Mouse (Mus musculus) layer of hippocampus, adult 9-10 months (tissue): Measurements from ENCODE around the gene T2.
"Not testable (repeated sequence)": the region's sequence is repeated elsewhere in the genome, so short reads cannot be mapped to it uniquely, and the experiment has no call there.

Experiments
- DNase-seq: peaks from one replicate; pipeline ENCODE4 v3.0.0; 2022; ENCODE audit warnings: low spot score

Gene T2

GRCm38 (mm10) chr17:8355692-8356091, at the start of gene T2:
Gene T2 (plus strand): TSS chr17:8355992.
- no peak for DNase-seq

GRCm38 (mm10) chr17:8310838-8311614, 44.8 kb upstream of the T2 start, which contains the start of gene Sft2d1:
Gene Sft2d1 (plus strand): TSS chr17:8311102.
- DNase-seq: peak; percentile 96

DNA sequence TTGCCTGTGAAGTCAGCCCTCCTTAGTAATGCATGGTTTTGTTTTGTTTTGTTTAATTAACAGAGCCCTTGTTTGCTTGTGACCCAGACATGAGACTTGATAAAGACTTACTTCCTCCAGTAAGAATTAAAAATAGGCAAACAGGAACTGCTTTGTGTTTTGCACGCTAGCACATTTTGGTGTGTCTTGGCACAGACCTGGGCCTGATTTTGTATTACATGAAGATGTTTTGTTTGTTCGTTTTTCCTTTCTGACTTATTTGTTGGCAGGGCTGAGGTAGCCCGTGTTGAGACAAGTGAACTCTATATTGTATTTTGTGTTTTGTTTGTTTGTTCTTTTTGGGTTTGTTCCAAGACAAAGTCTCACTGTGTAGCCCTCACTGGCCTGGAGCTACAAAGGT, 44.0 kb upstream of the T2 start:
- DNase-seq: no peak

GRCm38 (mm10) chr17:8313976-8314375, 41.8 kb upstream of the T2 start:
- no peak for DNase-seq

DNA sequence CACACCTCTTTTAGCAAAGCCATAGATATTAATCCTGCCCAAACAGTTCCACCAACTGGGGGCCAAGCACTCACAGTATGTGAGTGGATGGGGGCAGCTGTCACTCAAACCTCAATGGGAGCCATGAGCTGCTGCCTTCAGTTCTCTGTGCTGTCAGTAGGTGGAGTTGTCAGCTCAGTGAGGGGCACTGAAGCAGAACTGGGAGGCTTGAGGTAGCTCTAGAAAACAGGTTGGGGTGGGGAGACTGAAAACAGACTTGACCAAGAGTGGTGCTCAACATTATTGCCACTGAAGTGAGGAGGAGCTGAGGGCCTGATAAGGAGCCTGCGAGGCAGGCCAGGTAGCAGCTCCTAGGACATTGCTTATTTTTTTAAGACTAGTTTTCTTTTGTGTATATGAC, 39.5 kb upstream of the T2 start:
- no peak for DNase-seq

DNA sequence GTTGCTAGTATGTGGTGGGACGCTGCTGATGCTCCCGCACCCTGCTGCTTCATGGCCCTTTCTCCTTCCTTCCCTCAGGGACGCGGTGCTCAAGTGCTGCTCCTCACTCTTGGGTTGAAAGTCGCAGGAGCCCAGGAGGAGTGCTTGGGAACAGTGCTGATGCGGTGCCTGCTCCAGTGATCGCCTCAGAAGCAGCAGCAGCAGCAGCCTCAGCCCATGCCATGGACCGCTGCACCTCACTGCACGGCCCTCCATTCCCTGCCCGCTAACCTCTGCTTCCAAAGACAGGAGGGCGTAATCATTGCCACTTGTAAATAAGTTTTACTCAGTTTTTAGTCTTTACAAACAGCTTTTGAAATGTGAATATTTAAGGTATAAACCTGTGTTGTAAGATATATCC, 28.9 kb upstream of the T2 start:
- not testable (repeated sequence) for DNase-seq

DNA sequence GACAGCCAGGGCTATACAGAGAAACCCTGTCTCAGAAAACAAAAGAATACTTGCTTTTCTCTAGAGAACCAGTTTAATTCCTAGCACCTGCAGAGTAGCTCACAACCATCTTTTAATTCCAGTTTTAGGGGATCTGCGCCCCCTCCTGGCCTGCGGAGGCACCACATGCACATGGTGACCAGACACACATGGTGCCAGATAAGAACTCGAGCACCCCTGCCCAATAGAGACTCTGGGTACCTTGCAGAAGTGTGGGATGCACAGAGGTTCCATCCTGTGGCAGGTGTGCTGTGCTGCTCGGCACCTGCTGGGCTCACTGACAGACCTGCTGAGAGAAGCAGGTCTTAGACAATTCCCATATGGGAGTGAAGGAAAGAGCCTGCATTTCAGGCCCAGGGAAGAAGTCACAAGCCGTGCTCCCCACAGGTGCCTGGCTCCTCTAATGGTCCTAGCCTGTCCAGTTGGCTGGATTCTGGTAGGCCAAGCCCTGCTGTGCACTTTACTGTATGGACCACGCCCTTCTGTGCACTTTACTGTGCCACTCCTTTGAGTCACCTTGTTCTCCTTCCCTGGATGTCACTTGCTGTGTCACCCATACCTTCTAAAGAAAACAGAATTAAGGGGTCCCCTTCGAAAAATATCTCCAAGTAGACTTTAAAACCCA, 27.1 kb upstream of the T2 start:
- DNase-seq: no peak

GRCm38 (mm10) chr17:8330602-8331001, 25.2 kb upstream of the T2 start:
- no peak for DNase-seq

DNA sequence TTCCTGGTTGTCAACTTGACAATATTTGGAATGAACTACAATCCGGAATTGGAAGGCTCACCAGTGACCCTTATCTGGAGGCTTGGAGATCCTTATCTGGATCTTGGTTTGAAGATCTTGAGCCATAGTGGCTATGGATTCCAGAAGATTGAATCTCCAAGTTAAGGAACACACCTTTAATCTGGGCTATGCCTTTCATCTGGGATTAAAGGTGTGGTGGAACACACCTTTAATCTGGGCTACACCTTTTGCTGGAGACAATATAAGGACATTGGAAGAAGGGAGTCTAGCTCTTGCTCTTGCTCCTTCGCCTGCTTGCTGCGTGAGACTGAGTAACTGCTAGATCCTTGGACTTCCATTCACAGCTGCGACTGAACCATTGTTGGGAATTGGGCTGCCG, 18.6 kb upstream of the T2 start, which contains the start of gene Prr18:
Gene Prr18 (plus strand): TSS at position 301 of the 400 bp plus-strand sequence.
- not testable (repeated sequence) for DNase-seq

DNA sequence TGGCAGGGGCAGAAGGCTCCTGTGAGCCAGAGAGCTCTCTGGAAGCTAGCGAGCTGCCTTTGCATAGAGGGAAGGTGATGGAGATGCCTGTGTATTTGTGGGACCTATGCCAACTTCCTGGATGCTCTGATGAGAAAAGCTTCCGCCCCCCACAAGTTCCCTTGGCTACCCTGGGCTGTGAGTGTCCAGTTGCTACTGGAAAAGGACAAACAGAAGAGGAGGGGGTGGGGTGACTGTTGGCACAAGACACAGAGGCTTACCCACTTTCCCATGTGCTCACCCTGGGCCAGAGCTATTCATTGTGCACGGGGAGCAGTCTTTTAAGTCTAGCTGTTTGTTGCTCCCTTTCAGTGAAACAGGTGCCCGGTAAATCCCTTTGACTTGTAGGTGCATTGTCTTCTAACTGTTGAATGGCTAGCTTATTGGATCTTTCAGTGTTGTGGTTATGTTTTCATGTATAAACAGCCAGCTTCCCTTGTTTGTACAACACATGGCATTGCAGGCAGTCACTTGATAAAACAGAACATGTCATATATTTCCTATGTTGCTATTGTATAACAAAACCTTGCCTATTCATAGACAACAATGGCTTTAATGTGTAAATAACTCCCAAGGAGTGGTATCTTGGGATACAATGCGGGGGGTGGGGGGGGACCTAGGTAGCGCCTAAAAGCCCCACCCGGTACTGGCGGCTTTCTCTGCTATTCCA, 16.0 kb upstream of the T2 start:
- no peak for DNase-seq

DNA sequence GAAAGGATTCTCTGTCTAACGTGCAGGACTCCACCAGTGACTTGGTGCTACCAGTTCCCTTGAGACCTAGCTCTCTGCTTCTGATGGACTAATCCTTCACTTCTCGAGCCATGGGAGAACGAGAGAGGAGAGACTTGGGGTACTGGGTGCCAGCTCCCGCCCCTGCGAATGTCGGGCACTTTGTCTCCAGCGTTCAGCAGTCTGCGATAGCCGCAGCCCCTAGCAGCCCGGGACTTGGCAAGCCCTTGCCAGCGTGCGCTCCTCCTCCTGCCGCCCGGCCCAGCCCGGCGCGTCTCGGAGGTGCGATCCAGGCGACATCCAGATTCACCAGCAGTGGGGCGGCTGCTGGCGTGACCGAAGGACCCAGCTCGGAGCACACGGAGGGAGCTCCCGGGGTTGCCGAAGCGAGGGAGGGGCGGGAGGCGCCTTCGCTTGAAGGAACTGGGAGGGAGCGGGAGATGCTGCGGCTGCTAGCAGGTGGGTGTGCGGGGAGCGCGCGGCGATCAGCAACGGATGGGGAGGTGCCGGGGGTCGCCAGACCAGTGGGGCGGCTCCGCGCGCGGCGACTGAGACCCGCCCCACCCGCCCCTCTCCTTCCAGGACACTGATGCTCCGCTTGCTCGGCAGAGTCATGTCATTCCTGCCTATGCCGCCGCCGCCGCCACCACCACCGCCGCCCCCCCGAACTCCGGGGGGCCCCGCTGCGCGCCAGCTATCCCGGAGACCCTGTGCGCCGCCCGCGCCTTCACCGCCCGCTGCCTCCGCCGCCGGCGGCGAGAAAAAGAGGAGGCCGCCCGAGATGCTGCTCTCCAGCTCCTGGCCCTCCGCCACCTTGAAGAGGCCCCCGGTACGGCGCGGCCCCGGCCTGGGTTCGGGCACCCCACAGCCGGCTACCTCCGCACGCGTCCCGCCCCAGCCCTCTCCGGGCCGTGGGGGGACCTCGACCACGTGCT, 15.1 kb upstream of the T2 start:
- no peak for DNase-seq

DNA sequence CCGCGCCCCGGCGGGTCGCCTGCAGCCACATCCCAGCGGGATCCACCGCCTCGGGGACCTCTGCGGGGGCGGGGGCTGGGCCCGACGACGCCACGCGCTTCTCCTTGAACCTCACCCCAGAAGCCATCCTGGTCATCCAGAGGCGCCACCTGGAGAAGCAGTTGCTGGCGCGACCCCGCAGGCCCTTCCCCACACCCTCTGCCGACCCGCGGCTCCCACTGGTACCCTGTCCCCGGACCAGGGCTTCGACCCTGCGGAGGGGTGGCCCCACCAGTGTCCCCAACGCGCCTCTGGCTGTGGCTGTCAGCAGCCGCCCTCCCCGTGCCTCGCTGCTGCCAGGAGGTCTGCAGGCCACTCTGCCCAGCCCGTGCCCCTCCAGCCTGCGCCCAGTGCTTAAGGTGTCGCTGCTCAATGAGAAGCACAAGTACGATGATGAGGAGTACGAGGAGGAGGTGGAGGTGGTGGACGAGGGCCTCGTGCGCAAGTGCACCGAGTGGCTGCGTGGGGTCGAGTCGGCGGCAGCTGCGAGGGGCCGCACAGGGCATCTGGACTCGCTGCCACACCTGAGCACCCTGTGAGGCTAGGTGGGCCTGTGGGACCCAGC, 14.3 kb upstream of the T2 start:
- DNase-seq: no peak

DNA sequence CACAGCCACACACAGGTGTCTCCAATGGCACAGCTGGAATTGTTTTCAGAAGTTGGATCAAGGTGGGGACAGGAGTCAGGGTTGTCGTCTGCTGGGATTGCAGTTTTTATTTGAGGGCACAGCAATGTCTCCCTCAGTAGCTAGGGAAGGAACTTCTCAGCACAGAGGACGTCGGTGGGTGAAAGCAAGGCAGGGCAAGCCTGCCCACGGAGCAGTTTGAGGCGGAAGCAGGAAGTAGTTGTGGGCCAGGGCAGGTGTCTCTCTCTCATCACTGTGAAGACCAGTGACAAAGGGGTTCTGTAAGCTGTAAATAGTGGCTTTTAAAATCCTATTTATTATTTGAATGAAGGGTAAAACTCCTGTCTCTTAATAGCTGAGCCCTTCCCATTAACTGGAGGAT, 13.1 kb upstream of the T2 start:
- DNase-seq: no peak

GRCm38 (mm10) chr17:8343416-8343815, 12.4 kb upstream of the T2 start:
- DNase-seq: no peak

DNA sequence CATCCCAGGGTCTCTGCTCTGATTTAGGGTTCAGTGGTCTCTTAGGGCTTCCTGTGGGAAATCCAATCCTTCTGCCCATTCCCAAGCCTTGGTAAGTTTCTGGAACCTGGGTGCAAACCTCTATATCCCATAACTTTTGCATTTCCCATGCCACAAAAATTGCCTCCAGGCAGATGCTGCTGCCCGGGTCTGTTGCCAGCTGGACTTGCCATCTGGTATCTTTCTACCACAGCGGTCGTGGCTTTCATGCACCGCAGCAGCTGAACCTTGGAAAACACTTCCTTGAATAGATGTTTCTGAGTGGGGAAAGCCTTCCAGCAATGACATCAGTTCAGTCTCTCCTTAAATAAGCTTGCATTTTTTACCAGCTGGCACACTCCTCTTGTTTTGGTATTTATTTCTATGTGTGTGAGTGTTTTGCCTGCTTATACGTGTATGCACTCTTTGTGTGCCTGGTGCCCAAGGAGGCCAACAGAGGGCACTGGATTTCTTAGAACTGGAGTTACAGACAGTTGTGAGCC, 8.0 kb upstream of the T2 start:
- no peak for DNase-seq

- DNase-seq: no peak
Observed at GRCm38 (mm10) chr17:8348941-8349340, 6.9 kb upstream of the T2 start.

GRCm38 (mm10) chr17:8351088-8351487, 4.7 kb upstream of the T2 start:
- no peak for DNase-seq

GRCm38 (mm10) chr17:8357498-8357897, 1.7 kb downstream of the T2 start:
- DNase-seq: no peak

GRCm38 (mm10) chr17:8360876-8361275, 5.1 kb downstream of the T2 start:
- DNase-seq: no peak

- DNase-seq: no peak
Observed at GRCm38 (mm10) chr17:8361281-8362103, 5.7 kb downstream of the T2 start.
